Mouse (Mus musculus) cerebellum, adult 2 months (tissue): ENCODE results near the gene Fdps. TPM values are rescaled to one million over a fixed set of nuclear protein-coding genes. Genes with fewer than 3 reads are reported as not detected.
A peak's percentile ranks its signal among the peaks of the same experiment; 100 is the strongest.
"Not testable (repeated sequence)": the region's sequence is repeated elsewhere in the genome, so short reads cannot be mapped to it uniquely, and the experiment has no call there.

Experiments used
- DNase-seq, 2 experiments: peaks; one replicate each; pipeline ENCODE4 v3.0.0; 2021
- H3K27ac ChIP-seq: fragments of 200-500 bp; 2 replicates; pipeline ENCODE4 v1.5.1; 2012; ENCODE audit warnings: low read length, control low read depth, inconsistent platforms; ENCODE audit not compliant: insufficient read depth
- H3K27me3 ChIP-seq: fragments of 200-500 bp; 2 replicates; pipeline ENCODE4 v1.6.1; 2012; ENCODE audit warnings: inconsistent platforms, mild to moderate bottlenecking, low read length, moderate library complexity; ENCODE audit not compliant: control insufficient read depth, insufficient read depth
- H3K4me1 ChIP-seq: fragments of 200-500 bp; 2 replicates; pipeline ENCODE4 v1.6.1; 2011; ENCODE audit warnings: low read length; ENCODE audit not compliant: control insufficient read depth, insufficient read depth
- H3K4me3 ChIP-seq: fragments of 200-500 bp; replicated peaks from 2 replicates; pipeline ENCODE3; 2011; ENCODE audit warnings: mild to moderate bottlenecking, low read depth, low read length, control low read depth; ENCODE audit not compliant: insufficient read depth
- CTCF ChIP-seq: fragments of 200-500 bp; IDR thresholded peaks from 2 replicates; pipeline ENCODE4 v1.5.1; 2011; ENCODE audit warnings: low read depth, mild to moderate bottlenecking, control low read depth, low read length, moderate library complexity, borderline replicate concordance; ENCODE audit not compliant: insufficient read depth
- POLR2A ChIP-seq: fragments of 200-500 bp; IDR thresholded peaks from 2 replicates; pipeline ENCODE4 v1.6.1; 2011; ENCODE audit warnings: low read length, control low read depth, borderline replicate concordance; ENCODE audit not compliant: insufficient read depth
- WGBS: fragments of 180-500 bp; shearing (Covaris S2); methylation state at CpG from one replicate; pipeline ENCODE4 v1.1.7; 2018; 5-methylcytosine and 5-hydroxymethylcytosine counted together
- polyA plus RNA-seq: library from polyadenylated mRNA; depleted of rRNA; stranded (reverse); fragments of >200 nt; gene quantifications from 2 replicates; pipeline ENCODE4 v1.2.3, GENCODE M21; 2012

The Fdps gene
- polyA plus RNA-seq, 1 experiment = 113 TPM

DNA sequence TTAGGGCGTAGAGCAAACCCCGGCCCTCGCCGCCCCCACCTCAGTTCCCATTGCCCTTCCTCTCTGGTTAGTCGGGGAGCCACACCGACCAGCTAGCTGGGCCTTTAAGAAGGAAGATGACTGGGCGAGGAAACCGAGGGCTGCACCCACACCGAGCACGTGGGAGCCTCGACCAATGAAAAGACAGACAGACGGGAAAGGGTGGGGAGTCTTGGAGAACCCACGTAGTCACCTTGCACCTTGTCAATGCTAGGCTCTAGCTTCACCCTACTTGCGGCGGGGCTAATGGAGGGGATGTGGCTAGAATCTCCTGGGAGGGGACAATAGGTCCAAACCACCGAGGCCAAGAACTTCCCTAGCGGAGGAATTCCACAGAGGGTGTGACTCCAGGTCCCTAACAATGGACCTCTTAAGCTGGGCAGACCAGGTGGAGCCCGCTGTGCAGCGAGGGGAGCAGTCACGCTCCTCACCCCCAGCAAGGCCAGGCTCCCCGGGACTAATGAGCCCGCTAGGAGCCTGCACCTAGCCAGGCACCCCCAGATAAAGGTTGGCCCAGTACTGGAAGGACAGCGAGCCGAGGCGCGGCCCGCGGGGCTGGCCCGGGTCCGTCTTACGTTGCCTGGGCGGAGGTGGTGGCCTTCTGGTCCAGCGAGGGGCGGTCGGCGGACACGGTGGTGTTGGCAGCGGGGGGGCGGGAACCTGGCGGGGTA lies 11.7 kb downstream of the Fdps start:
- DNase-seq = peak; percentile 88 to 92
- Histone ChIP-seq H3K4me3 (peak overlapping the region; percentile 72), H3K27ac (peak overlapping the region; percentile 30; the same call in 1 of the 2 replicates), H3K4me1 (peaks cover 7% of the 10 kb centered on the region; the same call in 1 of the 2 replicates), H3K27me3 (no peaks in the 10 kb centered on the region)
- TF ChIP-seq POLR2A (peak; percentile 71; the same call in 1 of the 2 replicates), CTCF (no peak)
- under 1% methylated on average over 40 of the region's 40 CpGs for WGBS

DNA sequence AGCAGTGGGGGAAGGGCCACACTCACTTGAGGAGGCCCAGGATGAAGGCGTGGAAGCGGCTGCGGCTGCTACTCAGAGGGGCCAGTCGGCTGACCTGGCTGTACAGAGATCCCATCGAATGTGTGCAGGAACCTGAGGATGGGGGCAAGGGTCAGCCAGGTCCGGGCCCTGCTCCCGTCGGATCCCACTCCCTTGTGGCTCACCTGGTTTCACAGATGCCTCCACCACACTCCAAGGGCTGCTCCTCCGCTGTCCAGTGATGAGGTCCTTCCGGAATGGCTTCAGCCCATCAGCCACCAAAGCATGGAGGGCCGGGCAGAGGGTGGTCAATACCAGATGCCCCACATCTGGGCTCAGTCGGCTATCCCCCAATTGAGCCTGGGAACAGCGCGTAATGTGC lies 12.8 kb downstream of the Fdps start:
- no peaks in the 10 kb centered on the region for H3K27me3 ChIP-seq
- peaks cover 6% of the 10 kb centered on the region; the same call in 1 of the 2 replicates for H3K4me1 ChIP-seq
- TF ChIP-seq POLR2A = no peak
- TF ChIP-seq CTCF = no peak
- no peak overlapping the region for H3K4me3 ChIP-seq
- WGBS = 76% methylated on average over 14 of the region's 14 CpGs
- no peak overlapping the region for H3K27ac ChIP-seq
- no peak for DNase-seq

DNA sequence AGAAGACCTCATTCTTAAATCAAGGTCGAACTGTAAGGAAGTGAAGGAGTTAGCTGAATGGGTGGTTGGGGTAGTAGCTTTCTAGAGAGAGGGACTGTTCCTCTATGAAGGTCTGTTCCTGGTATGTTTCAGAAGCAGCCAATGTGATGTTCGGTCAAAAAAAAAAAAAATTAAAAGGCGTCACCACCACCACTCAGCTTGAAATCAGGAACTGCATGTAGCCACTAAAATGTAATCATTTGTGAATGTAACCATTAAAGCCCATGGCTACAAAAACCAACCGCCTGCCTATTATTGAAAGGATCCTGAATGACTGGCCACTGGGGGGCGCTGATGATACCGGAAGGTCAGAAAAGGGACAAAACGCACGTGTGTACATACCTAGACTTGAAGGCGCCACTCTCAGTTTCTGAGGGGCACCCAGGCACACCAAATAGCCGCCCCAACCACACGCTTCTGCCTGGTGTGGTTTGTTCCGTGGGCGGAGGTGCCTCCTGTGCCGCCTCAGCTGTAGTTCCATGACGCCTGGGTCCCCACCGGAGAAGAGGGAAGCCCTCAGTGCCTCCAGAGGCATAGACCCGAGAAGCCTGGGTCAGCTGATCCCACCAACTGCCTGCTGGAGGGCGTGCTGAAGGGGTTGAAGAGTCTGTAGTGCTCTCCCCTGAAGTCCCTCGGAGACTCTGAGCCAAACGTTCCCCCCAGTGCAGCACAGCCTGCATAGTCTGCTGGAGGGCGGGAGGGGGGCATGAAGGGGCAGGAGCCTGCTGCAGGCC lies 14.2 kb downstream of the Fdps start:
- H3K4me1 ChIP-seq = peaks cover 5% of the 10 kb centered on the region; the same call in 1 of the 2 replicates
- WGBS = 33% methylated on average over 21 of the region's 21 CpGs
- no peak overlapping the region for H3K27ac ChIP-seq
- H3K4me3 ChIP-seq = no peak overlapping the region
- TF ChIP-seq CTCF = peak; percentile 65; the same call in 1 of the 2 replicates
- no peak for TF ChIP-seq POLR2A
- DNase-seq = peak; percentile 68 to 75
- H3K27me3 ChIP-seq = no peaks in the 10 kb centered on the region

DNA sequence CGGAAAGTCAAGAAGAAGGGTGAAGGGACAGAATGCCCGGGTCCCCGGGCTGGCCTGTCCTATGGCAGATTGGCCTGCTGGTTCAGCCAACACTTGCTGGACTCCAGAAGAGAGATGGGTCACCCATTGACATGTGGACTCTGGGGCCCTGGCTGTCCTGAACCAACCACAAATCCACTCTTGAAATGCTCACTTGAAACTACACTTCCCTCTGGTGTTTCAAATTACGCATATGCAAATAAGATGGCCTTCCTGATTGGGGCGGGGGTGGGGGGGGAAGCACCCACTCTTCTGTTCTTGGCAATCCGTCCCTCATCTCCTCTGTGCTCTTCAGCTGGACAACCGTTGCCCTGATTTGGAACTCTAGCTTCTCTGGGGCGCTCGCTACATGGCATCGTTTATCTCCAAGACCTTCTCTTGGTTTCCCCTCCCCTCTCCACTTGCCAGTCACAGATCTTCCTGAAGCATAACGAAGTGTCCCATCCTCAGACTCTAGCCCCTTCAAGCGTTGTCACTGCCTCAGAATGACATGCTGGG lies 17.0 kb downstream of the Fdps start:
- 72% methylated on average over 12 of the region's 12 CpGs for WGBS
- no peak overlapping the region for H3K4me3 ChIP-seq
- no peak for DNase-seq
- no peak overlapping the region for H3K27ac ChIP-seq
- H3K4me1 ChIP-seq = peaks cover 5% of the 10 kb centered on the region; the same call in 1 of the 2 replicates
- H3K27me3 ChIP-seq = no peaks in the 10 kb centered on the region
- TF ChIP-seq POLR2A = no peak
- TF ChIP-seq CTCF = no peak

DNA sequence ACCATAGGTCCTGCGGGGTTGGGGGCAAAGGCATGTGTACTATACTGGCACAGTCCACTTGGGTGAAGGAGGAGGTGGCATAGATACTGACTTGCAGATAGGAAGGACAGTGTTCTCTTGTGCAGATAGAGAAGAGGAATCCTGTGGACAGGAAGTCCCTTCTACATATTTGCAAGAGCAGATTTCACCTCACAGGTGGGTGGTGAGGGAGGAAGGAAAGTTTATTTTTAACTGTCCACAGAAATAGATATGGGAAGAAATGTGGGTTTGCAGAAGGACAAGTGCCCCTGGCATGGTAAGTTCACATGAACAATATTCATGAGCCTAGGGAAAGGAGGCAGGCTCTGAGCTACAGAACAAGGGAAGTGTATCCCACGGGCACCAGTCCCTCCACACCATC lies 17.6 kb downstream of the Fdps start:
- Histone ChIP-seq H3K4me1 (peaks cover 4% of the 10 kb centered on the region; the same call in 1 of the 2 replicates), H3K27me3 (no peaks in the 10 kb centered on the region), H3K4me3 (no peak overlapping the region), H3K27ac (no peak overlapping the region)
- TF ChIP-seq CTCF = no peak
- TF ChIP-seq POLR2A = no peak
- no peak for DNase-seq
- 66% methylated on average over 2 of the region's 2 CpGs for WGBS

DNA sequence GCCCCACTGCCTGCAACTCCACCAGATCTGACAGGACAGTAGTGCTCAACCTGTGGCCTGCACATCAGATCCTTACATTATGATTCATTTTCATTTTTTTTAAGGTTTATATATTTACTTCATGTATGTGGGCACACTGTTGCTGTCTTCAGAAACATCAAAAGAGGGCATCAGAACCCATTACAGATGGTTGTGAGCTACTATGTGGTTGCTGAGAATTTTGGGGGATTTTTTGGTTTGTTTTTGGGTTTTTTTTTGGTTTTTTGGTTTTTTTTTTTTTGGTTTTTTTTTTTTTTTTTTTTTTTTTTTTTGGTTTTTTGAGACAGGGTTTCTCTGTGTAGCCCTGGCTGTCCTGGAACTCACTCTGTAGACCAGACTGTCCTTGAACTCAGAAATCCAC lies 19.5 kb downstream of the Fdps start:
- not testable (repeated sequence) for H3K27ac ChIP-seq, H3K4me1 ChIP-seq, H3K27me3 ChIP-seq, H3K4me3 ChIP-seq, DNase-seq

DNA sequence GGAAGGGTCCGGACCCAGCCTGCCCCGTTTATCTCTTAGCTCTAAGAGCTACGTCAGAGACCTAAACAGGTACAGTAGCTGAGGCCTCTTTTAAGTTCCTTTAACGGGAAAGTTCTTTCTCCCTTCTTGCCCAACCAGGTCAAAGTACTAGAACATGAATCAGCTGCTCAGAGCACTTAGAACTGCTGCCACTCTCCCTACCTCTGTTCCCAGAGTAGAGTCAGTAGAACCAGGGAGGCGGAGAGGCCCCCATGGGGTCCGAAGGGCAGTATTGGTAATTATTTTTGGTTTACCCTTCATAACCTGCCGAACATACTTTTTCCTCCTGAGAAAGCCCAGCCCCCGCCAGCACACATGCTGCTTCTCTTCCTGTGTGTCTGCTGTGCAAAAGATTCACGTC lies 24.4 kb downstream of the Fdps start:
- no peak overlapping the region for H3K27ac ChIP-seq
- H3K4me1 ChIP-seq = no peaks in the 10 kb centered on the region
- H3K27me3 ChIP-seq = no peaks in the 10 kb centered on the region
- no peak for TF ChIP-seq CTCF
- no peak for TF ChIP-seq POLR2A
- H3K4me3 ChIP-seq = no peak overlapping the region
- WGBS = 78% methylated on average over 9 of the region's 9 CpGs
- no peak for DNase-seq

DNA sequence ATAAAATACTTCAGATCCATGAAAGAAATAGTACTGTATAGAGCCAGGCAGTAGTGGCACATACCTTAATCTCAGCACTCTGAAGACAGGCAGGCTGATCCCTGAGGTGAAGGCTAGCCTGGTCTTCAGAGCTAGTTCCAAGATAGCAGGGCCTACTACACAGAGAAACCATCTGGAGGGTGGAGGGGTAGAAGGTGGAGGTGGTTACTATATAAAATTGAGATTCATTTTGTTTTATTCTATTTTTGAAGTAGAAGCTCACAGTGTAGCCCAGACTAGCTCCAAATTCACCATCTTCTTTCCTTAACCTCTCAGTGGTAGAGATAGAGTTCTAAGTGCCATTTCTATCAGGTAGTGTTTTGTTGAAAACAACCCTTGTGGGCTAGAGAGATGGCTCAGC lies 34.5 kb downstream of the Fdps start:
- DNase-seq = no peak
- H3K4me1 ChIP-seq = no peaks in the 10 kb centered on the region
- H3K4me3 ChIP-seq = no peak overlapping the region
- no peak for TF ChIP-seq CTCF
- TF ChIP-seq POLR2A = no peak
- H3K27ac ChIP-seq = no peak overlapping the region
- H3K27me3 ChIP-seq = no peaks in the 10 kb centered on the region
